Mouse (Mus musculus) cerebral cortex, adult 2 months (tissue): ENCODE measurements around the gene Coq8b.

ENCODE experiments used
- WGBS: fragments of 180-500 bp; shearing (Covaris S2); methylation state at CpG from one replicate; pipeline ENCODE4 v1.1.7; 2018; 5-methylcytosine and 5-hydroxymethylcytosine counted together

Coq8b gene

GRCm38 (mm10) chr7:27230781-27231180, 2.0 kb upstream of the Coq8b start:
- 82% methylated on average over 4 of the region's 4 CpGs for WGBS

GRCm38 (mm10) chr7:27231693-27232331, 1.0 kb upstream of the Coq8b start:
- 24% methylated on average over 7 of the region's 7 CpGs for WGBS

- WGBS: 0% methylated on average over 6 of the region's 6 CpGs
These were observed 477 bp downstream of the Coq8b start for GRCm38 (mm10) chr7:27233300-27233699.

- WGBS: 77% methylated on average over 2 of the region's 2 CpGs
These were observed 2.9 kb downstream of the Coq8b start for GRCm38 (mm10) chr7:27235726-27236125.

- 88% methylated on average over 2 of the region's 2 CpGs for WGBS
These were observed 4.7 kb downstream of the Coq8b start for GRCm38 (mm10) chr7:27237527-27237926.

- WGBS: 88% methylated on average over 5 of the region's 5 CpGs
These were observed 5.7 kb downstream of the Coq8b start for GRCm38 (mm10) chr7:27238568-27238967.

GRCm38 (mm10) chr7:27243211-27243610, 10.4 kb downstream of the Coq8b start:
- 84% methylated on average over 8 of the region's 8 CpGs for WGBS

GRCm38 (mm10) chr7:27244088-27244487, 11.3 kb downstream of the Coq8b start:
- WGBS: 83% methylated on average over 2 of the region's 2 CpGs

- 93% methylated on average over 2 of the region's 2 CpGs for WGBS
These were observed 16.3 kb downstream of the Coq8b start for GRCm38 (mm10) chr7:27249146-27249545.

- 73% methylated on average over 5 of the region's 5 CpGs for WGBS
These were observed 17.1 kb downstream of the Coq8b start for GRCm38 (mm10) chr7:27249928-27250327.

- WGBS: 91% methylated on average over 6 of the region's 6 CpGs
These were observed 19.1 kb downstream of the Coq8b start for GRCm38 (mm10) chr7:27251946-27252345.

GRCm38 (mm10) chr7:27255721-27256120, 22.9 kb downstream of the Coq8b start:
- 85% methylated on average over 3 of the region's 3 CpGs for WGBS

GRCm38 (mm10) chr7:27257046-27257851, 24.4 kb downstream of the Coq8b start:
- WGBS: 13% methylated on average over 27 of the region's 27 CpGs

GRCm38 (mm10) chr7:27257852-27258204, 25.0 kb downstream of the Coq8b start:
- 7% methylated on average over 5 of the region's 6 CpGs for WGBS

GRCm38 (mm10) chr7:27258205-27258899, 25.5 kb downstream of the Coq8b start, which contains the start of gene Numbl:
Gene Numbl (plus strand): TSS chr7:27258433.
- WGBS: under 1% methylated on average over 47 of the region's 47 CpGs

- WGBS: 5% methylated on average over 9 of the region's 9 CpGs
These were observed 26.5 kb downstream of the Coq8b start for GRCm38 (mm10) chr7:27259271-27259721.

GRCm38 (mm10) chr7:27259771-27260170, 26.9 kb downstream of the Coq8b start:
- 10% methylated on average over 5 of the region's 5 CpGs for WGBS

- 34% methylated on average over 7 of the region's 7 CpGs for WGBS
These were observed 28.0 kb downstream of the Coq8b start for GRCm38 (mm10) chr7:27260856-27261255.

GRCm38 (mm10) chr7:27261888-27262287, 29.1 kb downstream of the Coq8b start:
- 61% methylated on average over 6 of the region's 6 CpGs for WGBS

GRCm38 (mm10) chr7:27264761-27265160, 31.9 kb downstream of the Coq8b start:
- 79% methylated on average over 12 of the region's 12 CpGs for WGBS

GRCm38 (mm10) chr7:27266515-27267128, 33.8 kb downstream of the Coq8b start:
- WGBS: 45% methylated on average over 20 of the region's 20 CpGs

GRCm38 (mm10) chr7:27271423-27271822, 38.6 kb downstream of the Coq8b start:
- WGBS: 90% methylated on average over 8 of the region's 8 CpGs
